Mouse (Mus musculus): ENCODE data around the gene Gm7029. TPM values are rescaled to one million over a fixed set of nuclear protein-coding genes. Genes with fewer than 3 reads are reported as not detected.
"Not testable (repeated sequence)": the region's sequence is repeated elsewhere in the genome, so short reads cannot be mapped to it uniquely, and the experiment has no call there.

Gene Gm7029
- total RNA-seq (2014; fragmentation: Nextera tagmentation): not detected in 2 replicates
- total RNA-seq (2017): not detected in 2 replicates

DNA sequence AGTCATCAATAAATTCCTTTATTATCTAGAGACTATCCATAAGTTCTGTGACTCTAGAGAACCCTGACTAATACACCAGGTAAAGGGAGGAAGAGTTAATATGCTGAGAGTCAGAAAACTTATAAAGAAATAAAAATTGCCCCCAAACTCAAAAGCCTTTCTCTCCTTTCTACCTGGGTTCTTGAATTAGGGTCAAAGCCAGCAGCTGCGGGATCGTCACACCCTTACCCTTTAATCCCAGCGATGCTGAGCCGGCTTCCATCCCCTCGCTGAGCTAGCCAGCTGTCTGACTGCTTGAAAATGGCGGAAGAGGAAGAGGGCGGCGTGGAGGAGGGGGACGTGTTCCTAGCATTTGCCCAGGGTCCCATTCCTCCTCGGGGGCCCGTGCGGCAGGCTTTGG, at the start of gene Gm7029:
TSS of gene Gm7029 (plus strand) at position 301 of the 400 bp plus-strand sequence.
- not testable (repeated sequence) for ATAC-seq (replicated peaks; ENCODE audit: low FRiP score, low TSS enrichment, poor library complexity, severe bottlenecking)

DNA sequence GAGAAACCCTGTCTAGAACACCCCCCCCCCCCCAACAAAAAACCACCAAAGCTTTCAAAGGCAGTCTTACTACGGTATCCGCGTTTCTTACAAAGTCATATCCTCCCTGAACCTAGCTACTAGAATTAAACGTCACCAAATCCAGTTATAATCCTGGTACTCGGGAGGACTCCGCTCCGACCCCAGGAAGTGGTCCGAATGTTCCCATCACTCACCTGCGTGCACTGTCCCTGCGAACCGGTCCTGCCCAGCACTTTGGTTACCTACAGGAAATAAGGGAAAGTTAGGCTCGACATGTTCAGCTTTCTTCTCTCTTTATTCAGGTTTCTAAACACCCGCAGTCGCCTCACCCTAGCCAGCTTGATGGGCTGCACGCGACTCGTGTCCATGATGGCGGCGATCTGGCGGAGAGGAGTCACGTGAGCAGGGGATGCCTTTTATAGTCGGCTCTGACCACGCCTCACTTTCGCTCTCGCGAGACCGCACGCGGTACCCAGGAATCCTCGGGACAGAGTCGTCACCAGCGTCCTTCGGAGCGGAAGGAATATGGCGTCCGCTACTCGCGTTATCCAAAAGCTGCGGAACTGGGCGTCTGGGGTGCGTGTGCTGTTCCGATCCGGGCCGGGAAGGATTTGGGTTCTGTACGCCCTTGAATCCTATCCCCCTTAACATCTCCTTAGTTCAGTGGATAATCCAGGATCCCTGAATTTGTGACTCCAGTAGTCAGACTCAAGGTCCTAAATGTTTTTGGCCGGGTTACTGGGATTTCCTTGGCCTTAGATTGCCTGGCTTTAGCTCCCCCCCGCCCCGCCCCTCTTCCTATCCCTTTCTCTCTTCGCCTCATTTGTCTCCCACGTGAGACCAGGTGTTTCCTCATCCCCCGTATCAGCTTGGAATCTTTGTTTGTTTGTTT, 49.3 kb upstream of the Gm7029 start, which contains the start of the genes Rps28 and Ndufa7:
TSS of gene Rps28 (minus strand) at position 479 of the 913 bp plus-strand sequence.
TSS of gene Ndufa7 (plus strand) at position 489 of the 913 bp plus-strand sequence.
- ATAC-seq (replicated peaks; ENCODE audit: low FRiP score, low TSS enrichment, poor library complexity, severe bottlenecking): peak; percentile 89

DNA sequence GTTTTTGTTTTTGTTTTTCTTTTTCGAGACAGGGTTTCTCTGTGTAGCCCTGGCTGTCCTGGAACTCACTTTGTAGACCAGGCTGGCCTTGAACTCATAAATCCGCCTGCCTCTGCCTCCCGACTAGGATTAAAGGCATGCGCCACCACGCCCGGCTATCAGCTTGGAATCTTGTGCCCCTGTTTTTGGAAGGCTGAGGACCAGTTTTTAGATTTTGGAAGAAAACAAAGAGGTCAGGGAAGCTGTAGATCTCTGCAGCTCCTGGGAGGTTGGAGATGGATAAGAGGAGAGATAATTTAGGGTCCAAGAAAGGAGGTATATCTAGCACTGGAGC, 48.7 kb upstream of the Gm7029 start:
- ATAC-seq (replicated peaks; ENCODE audit: low FRiP score, low TSS enrichment, poor library complexity, severe bottlenecking): not testable (repeated sequence)

DNA sequence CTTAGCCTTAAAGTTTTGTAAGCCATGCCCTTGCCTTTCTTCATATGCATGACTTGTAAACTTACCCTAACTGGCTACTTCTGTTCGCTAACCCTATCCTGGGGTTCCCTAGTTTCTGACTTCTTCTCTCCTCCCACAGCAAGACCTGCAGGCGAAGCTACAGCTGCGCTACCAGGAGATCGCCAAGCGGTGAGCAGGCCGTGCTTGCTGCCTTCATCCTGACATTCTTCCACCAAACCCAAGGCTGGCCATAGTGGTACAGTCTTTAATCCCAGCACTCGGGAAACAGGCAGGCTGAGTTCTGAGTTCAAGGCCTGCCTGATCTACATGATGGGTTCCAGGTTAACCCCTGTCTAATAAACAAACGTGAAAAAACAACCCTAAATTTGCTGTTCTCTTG, 48.2 kb upstream of the Gm7029 start:
- no peak for ATAC-seq (replicated peaks; ENCODE audit: low FRiP score, low TSS enrichment, poor library complexity, severe bottlenecking)

DNA sequence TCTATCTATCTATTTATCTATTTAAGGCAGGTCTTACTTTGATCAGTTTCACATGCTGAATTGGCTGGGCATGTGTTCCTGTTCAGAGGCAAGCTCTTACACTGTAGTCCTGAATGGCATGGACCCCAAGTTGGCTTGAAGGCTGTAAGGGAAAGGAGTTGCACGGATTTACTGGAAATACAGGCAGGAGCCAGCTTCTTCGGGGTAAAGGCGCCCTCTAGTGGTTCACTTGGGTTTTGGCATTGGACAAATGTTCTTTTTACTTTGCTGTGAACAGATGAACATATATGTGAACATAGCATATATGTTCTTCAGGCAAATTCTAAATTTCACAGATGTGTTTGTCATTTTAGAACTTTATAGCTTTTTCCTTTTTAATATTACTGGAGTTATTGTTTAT, 46.8 kb upstream of the Gm7029 start:
- peak; percentile 54 for ATAC-seq (replicated peaks; ENCODE audit: low FRiP score, low TSS enrichment, poor library complexity, severe bottlenecking)

DNA sequence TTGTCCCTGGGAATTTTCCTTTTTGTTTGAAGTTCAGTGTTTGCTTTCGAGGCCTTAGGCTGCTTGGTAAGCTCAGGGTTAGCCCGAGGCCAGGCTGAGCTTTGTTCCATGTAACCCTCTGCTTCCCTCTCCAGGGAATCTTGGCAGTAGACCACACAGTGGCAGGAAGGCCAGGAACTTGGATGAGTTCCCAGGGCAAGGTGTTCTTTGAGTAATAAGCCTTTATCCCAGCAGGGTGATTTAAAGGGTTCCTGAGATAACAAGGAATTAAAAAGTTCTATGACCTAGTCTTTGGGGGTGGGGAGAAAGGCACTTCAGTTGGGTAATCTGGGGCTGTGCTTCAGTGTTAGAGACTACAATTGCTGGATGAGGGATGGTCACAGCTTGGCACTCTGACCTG, 44.7 kb upstream of the Gm7029 start:
- no peak for ATAC-seq (replicated peaks; ENCODE audit: low FRiP score, low TSS enrichment, poor library complexity, severe bottlenecking)

DNA sequence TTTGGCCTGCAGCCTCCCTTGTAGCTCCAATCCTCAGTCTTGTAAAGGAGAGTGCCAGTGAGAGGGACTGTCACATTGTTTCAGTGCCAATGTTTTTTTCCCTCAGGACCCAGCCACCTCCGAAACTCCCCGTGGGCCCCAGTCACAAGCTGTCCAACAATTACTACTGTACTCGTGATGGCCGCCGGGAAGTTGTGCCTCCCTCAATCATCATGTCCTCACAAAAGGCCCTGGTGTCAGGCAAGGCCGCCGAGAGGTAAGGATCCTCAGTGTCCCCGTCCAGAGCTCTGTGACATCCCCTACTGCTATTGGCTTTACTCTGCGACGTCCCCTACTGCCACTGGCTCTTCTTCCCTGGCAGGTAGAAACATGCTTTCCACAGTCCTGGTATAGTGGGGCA, 44.1 kb upstream of the Gm7029 start:
- no peak for ATAC-seq (replicated peaks; ENCODE audit: low FRiP score, low TSS enrichment, poor library complexity, severe bottlenecking)

DNA sequence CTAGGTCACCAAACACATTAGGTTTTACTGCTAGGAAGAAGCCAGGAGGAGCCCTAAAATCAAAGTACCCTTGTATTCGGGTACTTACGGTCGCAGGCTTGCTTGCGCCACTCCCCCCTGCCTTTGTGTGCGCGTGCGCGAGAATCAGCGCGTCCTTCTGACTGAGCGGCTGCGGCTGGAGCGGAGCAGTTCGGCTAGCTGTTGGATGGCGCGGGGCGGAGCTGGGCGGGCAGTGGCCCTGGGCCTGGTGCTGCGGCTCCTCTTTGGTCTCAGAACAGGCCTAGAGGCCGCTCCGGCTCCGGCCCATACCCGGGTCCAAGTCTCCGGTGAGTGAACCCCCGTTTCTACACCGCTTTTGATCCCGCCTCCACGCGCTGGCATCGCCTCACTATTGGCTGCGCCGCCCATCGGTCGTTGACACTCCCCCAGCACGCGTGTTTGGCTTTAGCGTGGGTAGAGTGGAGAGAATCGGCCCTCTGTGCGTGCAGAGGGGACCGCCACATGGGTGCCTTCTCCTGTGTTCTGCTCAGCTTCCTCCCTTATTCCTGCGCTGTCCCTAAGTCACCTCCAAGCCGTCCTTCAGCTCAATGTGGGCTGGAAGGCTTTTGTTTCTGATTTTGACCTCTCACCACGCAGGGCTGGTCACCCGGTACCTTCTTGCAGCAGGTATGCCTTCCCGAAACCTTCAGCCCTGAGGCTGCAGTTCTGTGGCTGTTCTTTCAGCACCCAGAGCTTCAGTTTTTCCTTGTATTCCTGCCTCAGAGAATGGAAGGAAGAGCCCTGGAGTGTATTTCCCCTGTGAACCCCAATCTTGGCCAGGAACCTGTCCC, 30.5 kb upstream of the Gm7029 start, which contains the start of gene Cd320:
TSS of gene Cd320 (plus strand) at position 126 of the 830 bp plus-strand sequence.
- peak; percentile 89 for ATAC-seq (replicated peaks; ENCODE audit: low FRiP score, low TSS enrichment, poor library complexity, severe bottlenecking)

DNA sequence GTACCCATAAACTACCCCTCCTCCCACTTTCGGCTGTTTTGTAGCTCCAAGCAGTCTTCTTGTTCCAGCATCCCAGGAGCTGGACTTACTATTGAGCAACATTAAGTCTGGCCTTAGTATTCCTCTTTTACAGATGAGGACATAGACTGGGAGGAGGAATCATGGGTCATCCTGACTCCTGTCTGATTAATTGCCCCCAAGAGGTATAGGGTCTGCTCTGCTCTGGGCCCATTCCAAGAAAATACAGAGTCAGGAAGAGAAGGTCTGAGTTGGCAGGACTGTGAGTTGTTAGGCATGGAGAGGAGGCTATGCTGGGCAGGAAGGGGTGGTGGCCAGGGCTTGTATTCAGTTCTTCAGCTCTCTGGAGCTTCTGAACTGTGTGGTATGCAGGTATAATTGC, 29.4 kb upstream of the Gm7029 start:
- ATAC-seq (replicated peaks; ENCODE audit: low FRiP score, low TSS enrichment, poor library complexity, severe bottlenecking): no peak

DNA sequence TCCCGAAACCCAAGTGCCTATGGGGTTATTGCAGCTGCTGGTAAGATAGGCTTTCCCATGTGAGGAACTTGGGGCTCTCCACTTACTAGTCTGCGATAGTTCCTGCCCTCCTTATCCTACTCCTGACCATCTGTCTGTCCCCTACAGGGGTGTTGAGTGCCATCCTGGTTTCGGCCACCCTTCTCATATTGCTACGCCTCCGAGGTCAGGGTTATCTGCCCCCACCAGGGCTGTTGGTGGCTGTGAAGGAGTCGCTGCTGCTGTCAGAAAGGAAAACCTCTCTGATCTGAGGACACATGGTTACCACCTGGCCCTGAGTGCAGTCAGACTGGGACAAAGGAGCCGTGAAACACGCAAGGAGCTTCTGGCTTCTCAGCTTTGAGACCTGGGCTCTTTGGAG, 25.5 kb upstream of the Gm7029 start:
- ATAC-seq (replicated peaks; ENCODE audit: low FRiP score, low TSS enrichment, poor library complexity, severe bottlenecking): no peak

DNA sequence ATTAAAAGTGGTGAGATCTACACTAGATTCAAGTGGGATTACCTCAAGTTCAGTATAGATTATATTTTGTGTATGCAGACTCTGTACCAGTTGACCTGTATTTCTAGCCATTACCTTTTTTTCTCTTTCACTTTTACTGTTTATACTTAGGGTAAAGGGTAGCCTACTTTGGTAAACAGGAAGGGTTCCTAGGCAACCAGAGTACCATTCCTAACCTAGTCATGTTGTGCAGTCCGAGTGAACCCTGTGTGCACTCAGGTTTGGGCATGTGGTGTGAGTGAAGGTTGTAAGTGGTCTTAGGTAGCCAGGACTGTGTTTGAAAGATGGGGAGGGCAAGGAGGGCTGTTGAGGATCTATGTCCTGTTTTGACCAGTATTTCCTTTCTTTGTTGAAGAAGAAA, 22.3 kb upstream of the Gm7029 start:
- no peak for ATAC-seq (replicated peaks; ENCODE audit: low FRiP score, low TSS enrichment, poor library complexity, severe bottlenecking)

DNA sequence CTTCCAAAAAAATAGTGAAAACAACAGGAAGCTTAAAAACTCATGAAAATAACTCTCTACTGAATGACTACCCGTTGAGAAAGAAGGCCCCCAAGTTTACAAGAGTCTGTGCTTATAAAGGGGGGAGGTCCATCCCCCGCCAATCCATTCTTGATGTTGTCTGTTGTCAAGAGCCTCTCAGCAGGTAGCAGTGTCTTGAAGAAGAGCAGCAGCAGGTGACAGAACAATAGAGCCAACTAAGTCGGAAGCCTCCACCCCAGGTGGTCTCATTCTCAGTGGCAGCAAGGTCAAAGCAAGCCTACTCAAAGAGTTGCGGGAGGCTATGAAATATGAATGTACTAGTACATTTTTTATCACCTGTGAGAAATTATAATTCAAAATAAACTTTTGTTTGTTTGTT, 15.8 kb upstream of the Gm7029 start:
- ATAC-seq (replicated peaks; ENCODE audit: low FRiP score, low TSS enrichment, poor library complexity, severe bottlenecking): no peak

DNA sequence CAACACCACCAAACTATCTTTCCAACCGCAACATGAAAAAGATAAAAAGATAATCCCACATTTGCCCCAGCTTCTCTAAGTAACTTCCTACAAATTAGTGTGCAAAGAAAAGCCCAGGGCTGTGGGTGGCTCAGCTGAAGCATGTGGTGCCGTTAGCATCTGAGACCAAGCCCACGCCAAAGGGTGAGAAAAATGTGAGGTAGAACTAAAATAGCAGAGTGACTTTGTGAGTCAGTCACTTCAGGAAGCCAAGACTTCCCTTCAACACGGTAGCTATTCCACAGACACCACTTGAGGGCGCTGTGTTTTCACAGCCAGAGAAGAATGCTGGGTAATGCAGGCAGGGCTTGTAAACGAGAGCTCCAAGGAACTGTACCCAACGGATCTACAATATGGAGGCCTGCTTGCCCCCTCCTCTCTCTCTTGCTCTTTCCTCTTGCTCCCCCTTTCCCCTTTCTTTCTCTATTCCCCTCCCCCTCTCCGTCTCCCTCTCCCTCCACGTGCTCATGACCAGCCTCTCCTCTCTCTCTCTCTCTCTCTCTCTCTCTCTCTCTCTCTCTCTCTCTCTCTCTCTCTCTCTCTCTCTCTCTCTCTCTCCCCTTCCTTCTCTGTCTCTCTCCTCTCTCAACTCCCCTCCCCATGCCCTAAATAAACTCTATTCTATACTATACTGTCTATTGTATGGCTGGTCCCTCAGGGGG, 8.2 kb upstream of the Gm7029 start:
- ATAC-seq (replicated peaks; ENCODE audit: low FRiP score, low TSS enrichment, poor library complexity, severe bottlenecking): peak; percentile 95

DNA sequence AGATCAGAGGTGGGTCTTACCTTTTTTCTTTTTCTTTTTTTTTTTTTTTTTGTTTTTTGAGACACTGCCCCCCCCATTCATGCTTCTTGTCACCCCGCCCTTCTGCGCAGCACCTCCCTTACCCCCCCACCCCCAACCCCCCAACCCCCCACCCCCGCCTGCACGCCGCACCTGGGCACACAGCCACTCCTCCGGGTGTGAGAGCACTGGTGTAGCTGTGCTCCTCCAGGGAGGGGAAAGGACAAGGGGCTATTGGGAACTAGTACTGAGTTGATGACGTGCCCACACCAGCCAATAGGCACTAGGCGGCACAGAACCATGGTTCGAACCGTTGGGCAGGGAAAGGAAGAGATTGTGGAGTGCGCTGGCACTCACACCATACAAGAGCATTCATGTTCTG, 774 bp downstream of the Gm7029 start:
- no peak for ATAC-seq (replicated peaks; ENCODE audit: low FRiP score, low TSS enrichment, poor library complexity, severe bottlenecking)

DNA sequence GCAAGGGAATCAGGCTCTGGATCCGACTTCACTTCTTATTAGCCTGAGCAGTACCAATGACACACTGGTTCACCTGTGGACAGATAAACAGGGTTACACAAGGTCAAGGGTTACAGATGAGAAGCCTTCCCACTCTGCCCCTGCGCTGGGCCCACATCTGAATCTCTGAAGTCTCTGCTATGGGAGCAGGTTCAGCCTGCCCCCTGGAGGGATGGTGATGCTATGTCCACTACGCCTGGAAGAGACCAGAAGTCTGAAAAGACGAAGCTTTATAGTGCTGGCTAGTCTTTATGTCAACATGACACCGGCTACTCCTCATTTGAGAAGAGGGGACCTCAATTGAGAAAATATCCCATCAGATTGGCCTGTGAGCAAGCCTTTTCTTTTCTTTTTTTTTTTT, 2.2 kb downstream of the Gm7029 start:
- 0 out of 2 replicates have a peak, but pooled peaks have one; percentile 55 for ATAC-seq (replicated peaks; ENCODE audit: low FRiP score, low TSS enrichment, poor library complexity, severe bottlenecking)

DNA sequence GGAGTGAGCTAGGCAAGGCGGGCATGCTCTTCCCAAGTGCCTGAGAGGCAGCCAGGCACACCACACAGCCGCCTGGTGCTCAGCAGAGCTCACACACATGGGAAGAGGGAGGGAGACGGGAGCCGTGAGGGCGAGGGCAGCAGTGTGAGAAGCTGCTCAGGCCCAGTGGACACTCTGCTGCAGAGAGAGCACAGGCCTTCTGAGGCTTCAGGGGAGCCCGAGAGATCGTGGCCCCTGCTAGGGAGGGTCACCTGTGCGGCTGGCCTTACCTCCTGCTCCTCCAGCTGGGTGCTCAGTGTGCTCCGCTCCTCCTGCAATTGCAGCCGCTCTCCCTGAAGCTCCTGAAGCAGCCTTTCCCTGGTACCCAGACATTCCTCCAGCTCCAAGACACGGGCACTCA, 10.7 kb downstream of the Gm7029 start:
- ATAC-seq (replicated peaks; ENCODE audit: low FRiP score, low TSS enrichment, poor library complexity, severe bottlenecking): not testable (repeated sequence)

DNA sequence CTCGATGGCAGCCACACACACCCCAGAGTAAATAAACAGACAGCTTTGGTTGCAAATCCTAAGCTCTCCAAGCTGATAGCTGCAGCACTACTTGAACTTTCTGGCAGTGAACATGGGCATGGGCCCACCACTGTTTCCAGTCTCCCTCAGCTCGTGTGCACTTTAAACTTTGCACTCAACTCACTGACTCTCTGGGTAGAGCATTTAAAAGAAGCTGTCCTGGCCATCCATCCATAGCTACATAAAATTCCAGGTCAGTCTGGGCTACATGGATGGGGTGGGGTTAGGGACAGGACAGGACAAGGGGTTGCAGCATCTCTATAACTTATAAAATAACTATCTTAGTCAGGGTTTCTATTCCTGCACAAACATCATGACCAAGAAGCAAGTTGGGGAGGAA, 14.2 kb downstream of the Gm7029 start:
- ATAC-seq (replicated peaks; ENCODE audit: low FRiP score, low TSS enrichment, poor library complexity, severe bottlenecking): not testable (repeated sequence)

DNA sequence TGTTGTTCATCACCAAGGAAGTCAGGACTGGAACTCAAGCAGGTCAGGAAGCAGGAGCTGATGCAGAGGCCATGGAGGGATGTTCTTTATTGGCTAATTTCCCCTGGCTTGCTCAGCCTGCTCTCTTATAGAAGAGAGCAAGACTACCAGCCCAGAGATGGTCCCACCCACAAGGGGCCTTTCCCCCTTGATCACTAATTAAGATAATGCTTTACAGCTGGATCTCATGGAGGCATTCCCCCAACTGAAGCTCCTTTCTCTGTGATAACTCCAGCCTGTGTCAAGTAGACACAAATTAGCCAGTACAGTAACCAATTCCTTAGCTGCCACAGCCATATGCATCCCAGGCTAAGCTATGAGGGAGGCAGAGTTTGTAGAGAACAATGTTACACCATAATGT, 14.6 kb downstream of the Gm7029 start:
- ATAC-seq (replicated peaks; ENCODE audit: low FRiP score, low TSS enrichment, poor library complexity, severe bottlenecking): not testable (repeated sequence)

DNA sequence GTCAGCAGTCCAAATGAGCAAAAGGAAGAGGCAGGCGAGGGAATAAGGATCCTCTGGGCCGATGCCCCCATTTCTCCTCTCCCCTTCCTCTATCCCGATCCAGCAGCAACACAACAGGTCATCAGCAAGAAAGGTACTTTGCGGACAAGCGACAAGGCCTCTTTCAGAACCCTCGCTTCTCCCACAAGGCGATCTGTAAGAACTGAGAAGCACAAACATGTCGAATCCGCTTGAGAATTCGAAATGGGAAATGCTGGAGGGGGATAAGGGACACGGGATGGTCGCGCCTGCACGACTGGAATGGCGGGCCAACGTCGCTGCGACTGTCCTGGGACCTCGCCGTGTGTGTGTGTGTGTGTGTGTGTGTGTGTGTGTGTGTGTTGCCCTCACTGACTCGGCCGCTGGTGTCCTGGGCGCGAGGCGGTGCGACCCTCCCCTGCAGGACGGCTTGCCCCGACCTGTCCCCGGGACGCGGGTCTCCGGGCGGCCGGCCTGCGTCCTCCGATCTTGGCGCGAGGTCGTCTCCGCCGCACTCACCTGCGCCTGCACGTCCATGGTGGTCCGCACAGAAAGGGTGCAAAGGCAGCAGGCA, 16.4 kb downstream of the Gm7029 start:
- not testable (repeated sequence) for ATAC-seq (replicated peaks; ENCODE audit: low FRiP score, low TSS enrichment, poor library complexity, severe bottlenecking)
